Mouse (Mus musculus) ES-E14 (cell line): ENCODE results near the gene Atoh8.

Source experiments
- HCFC1 ChIP-seq: IDR thresholded peaks from 2 replicates; pipeline ENCODE4 v1.6.1; 2012; ENCODE audit warnings: low read length, inconsistent platforms, borderline replicate concordance; ENCODE audit not compliant: insufficient read depth
- MAFK ChIP-seq: IDR thresholded peaks from 2 replicates; pipeline ENCODE4 v1.6.1; 2014; ENCODE audit warnings: mild to moderate bottlenecking, low read depth, low read length, inconsistent platforms; ENCODE audit not compliant: insufficient read depth
- ZC3H11A ChIP-seq: IDR thresholded peaks from 2 replicates; pipeline ENCODE4 v1.6.1; 2012; ENCODE audit warnings: low read depth, mild to moderate bottlenecking, inconsistent platforms, low read length, borderline replicate concordance

GRCm38 (mm10) chr6:72186809-72187208, 48.6 kb downstream of the Atoh8 start:
- TF ChIP-seq ZC3H11A = no peak
- no peak for TF ChIP-seq HCFC1
- TF ChIP-seq MAFK = no peak
